Mouse (Mus musculus) left cerebral cortex, postnatal 36 days (tissue): ENCODE data around the gene Tmem229b. TPM values are rescaled to one million over a fixed set of nuclear protein-coding genes. Genes with fewer than 3 reads are reported as not detected.

Experiments used
- DNase-seq, 2 experiments: peaks; one replicate each; pipeline ENCODE4 v3.0.0; 2021 to 2022; ENCODE audit warnings: low spot score in 2 of 2, mixed read lengths in 1 of 2
- intact Hi-C: fragments of 180-260 bp; cut with DNase I; formaldehyde crosslinking; loops from one replicate; pipeline ENCODE4 v1.15.1; 2025
- total RNA-seq, 2 experiments: library from RNA; stranded (reverse); gene quantifications; 2 replicates each; pipeline ENCODE4 v1.2.3; 2021

The Tmem229b gene
- total RNA-seq, 2 experiments from 2014 or later: 29.6 to 33.1 TPM

DNA sequence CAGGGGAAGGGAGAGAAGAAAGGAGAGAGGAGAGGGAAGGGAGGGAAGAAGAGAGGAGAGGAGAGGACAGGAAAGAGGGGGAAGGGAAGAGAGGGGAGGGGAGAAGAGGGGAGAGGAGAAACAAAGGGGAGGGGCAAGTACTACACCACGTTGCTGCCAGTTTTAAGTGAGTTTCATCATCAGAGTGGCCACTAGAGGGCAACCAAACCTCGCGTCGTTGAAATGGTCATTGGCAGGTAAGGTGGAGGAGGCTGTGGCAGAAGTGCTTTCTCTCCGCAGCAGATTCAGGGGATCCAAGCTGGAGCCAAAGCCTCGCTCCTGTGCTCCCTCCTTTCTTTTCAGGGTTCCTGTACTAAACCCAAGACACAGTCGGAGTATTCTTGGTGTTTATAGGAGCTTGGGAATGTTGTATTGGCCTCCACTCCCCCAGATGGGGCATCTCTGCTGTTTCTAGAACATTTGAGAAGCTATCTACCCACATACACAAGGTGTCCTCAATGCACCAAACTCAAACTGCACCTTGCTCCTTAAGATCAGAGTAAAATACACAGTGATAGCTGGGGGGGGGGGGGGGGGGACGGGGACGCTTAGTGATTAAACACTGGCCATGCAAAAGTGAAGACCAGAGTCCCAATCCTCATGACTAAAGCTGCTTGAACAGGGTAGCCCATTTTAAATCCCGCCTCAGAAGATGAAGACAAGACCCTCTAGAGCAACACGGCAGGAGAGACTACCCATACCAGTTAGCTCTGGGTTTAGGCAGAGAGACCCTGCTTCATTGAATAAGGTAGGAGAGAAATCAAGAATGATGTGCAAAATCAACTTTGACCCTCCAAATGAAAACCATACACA lies 89.0 kb downstream of the Tmem229b start:
- intact Hi-C loops: loop anchor here (2.0 to 5.0 kb wide), 4 partner anchors 89 to 178 kb away; partner anchors contain the start of genes Pigh and Tmem229b
- peak; percentile 77 for DNase-seq

DNA sequence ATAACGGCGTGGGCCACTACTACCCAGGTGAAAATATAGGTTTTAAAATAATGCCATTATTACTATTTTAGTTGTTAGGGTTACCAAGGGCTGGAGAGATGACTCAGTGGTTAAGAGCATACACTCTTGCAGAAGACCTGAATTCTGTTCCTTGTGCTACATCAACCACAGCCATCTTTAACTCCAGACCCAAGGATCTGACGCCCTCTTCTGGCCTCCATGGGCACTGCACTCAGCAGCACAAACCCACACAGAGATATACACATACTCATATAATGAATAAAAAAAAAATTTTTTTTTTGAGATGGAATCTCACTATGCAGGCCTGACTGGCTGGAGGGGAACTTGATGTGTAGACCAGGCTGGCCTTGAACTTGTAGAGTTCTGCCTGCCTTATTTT lies 91.1 kb downstream of the Tmem229b start:
- intact Hi-C loops: loop anchor here (5.0 kb wide), 1 partner anchor 91 kb away; the partner anchor contains the start of gene Tmem229b
- DNase-seq: no peak

DNA sequence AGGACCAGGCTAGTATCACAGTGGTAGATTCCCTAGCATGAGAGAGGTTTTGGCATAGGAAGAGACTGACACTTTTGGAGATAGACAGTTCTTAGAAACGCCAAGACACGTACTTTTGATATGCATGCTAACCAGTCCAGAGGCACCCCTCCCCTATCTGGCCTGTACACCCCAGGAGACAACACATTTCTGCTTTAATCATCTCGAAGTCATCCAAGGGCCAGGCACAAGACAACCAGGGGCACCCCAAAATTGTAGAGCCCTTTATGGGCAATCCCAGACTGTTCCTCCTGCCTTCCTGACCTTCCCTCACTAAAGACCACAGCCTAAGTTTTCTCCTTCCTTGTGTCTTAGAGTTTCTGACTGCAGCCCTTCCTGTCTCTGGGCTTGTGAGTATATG lies 91.9 kb downstream of the Tmem229b start:
- intact Hi-C loops: loop anchor here (5.0 kb wide), 1 partner anchor 92 kb away; the partner anchor contains the start of gene Tmem229b

DNA sequence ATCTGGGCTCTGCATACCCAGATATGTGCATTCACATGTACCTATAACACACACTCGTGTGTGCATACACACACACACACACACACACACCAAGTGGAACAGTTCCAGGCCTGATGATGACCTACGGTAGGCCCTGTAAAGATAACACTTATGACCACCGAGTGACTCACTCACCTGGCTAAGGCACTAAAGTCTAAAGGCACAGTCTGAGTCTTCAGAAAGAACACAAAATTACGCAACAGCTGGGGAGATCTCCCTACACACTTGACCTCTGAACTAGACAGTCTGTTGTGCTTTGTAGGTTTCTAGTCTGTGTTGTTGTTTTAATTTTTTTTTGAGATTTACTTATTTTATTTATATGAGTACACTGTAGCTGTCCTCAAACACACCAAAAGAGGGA lies 93.0 kb downstream of the Tmem229b start:
- intact Hi-C loops: no loop called here

More for the DNA sequence above, 91.9 kb downstream of the Tmem229b start:
- DNase-seq: no peak

More for the DNA sequence above, 93.0 kb downstream of the Tmem229b start:
- DNase-seq: no peak

Other genes with a start within 250 kb of the Tmem229b start
- 100 to 1,000 TPM; 288 to 293 TPM for gene Atp6v1d, start 146.0 kb downstream of the Tmem229b start, total RNA-seq
- gene Eif2s1, start 145.8 kb downstream of the Tmem229b start, total RNA-seq: 10 to 100 TPM; 44.8 to 49.8 TPM
- not detected for gene Plek2, start 100.7 kb downstream of the Tmem229b start, total RNA-seq
- gene Plekhh1, start 21.5 kb upstream of the Tmem229b start, total RNA-seq: 10 to 100 TPM; 11.3 to 23.6 TPM
- 10 to 100 TPM in 1 of 2 experiments, 1 to 10 TPM in 1; 9.3 to 10.8 TPM for gene Pigh, start 82.0 kb upstream of the Tmem229b start, total RNA-seq
- gene Arg2, start 123.2 kb upstream of the Tmem229b start, total RNA-seq: 1 to 10 TPM; 2.9 to 3.0 TPM
- gene Vti1b, start 165.0 kb upstream of the Tmem229b start, total RNA-seq: 100 to 1,000 TPM; 234 to 259 TPM
- gene Rdh11, start 184.7 kb upstream of the Tmem229b start, total RNA-seq: 10 to 100 TPM; 20.7 to 23.4 TPM
- gene Rdh12, start 201.3 kb upstream of the Tmem229b start, total RNA-seq: 1 to 10 TPM; 2.0 to 2.1 TPM